Mouse (Mus musculus) lung, postnatal 0 days (tissue): Measurements from ENCODE around the gene Lrch2.

Source experiments
- CTCF ChIP-seq: IDR thresholded peaks from 2 replicates; pipeline ENCODE4 v1.5.1; 2016; ENCODE audit warnings: antibody characterized with exemption, mild to moderate bottlenecking
- EP300 ChIP-seq: IDR thresholded peaks from 2 replicates; pipeline ENCODE4 v1.6.1; 2016; ENCODE audit warnings: antibody characterized with exemption, mild to moderate bottlenecking, control low read depth

GRCm38 (mm10) chrX:147429129-147429528, 124.8 kb downstream of the Lrch2 start, which contains the start of gene Il13ra2:
- TF ChIP-seq CTCF (no peak), EP300 (no peak)
